Mouse (Mus musculus): ENCODE results near the gene Ttll12. TPM values are rescaled to one million over a fixed set of nuclear protein-coding genes. Genes with fewer than 3 reads are reported as not detected.
A peak's percentile ranks its signal among the peaks of the same experiment; 100 is the strongest.

Gene Ttll12
- total and polyA plus RNA-seq, 2 experiments from 2014 or later = 7.8 to 15.9 TPM

DNA sequence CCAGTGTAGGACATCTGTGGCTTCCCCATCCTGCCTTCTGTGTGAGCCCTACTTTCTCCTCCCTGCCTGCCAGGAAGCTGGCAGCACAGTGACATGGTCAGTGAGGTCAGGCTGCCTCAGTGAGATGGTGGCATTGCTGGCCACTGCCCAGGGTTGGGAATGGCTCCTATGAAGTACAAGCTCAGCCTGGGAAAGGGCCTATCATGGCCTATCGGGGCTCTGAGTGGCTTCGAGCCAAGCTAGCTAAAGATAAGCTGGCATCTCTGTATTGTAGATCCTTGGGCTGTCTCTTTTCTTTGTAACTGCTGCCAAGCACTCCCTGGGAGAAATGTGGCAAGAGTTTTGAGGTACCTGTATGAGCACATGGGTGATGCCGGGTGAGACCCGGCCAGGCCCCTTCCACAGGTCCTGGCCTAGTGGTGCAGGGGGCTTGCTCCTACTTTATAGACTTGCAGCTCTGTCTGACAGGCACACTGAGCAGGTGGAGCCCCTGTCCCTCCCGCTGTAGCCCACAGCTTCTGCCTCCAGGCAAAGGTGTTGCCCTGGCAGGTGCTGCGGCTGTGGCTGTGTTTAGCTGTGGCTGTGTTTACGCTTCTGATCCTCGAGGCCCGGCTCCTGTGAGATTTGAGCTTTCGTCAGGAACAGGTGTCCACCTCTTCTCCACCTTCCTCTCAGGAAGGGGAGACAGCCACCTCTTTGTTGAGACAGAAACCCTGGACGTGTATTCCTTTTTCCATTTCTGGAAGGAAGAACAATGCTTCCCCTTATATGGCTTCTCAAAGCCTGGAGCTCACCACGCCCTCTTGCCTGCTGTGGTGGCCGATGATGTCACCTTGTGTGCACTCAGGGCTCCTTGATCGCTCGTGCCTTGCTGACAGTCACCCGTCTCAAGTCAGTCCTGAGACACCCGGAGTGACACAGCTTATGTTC is 59.7 kb downstream of the Ttll12 start:
- Histone ChIP-seq H3K9ac (replicated peaks; ENCODE audit: low read depth, low read length) (no peak overlapping the region), H3K27ac (ENCODE audit: low read depth) (peak overlapping the region; percentile 85), H3K27me3 (ENCODE audit: control insufficient read depth, insufficient read depth, low read length) (no peaks in the 10 kb centered on the region), H3K4me3 (ENCODE audit: low read depth, low read length) (no peak overlapping the region), H3K4me1 (ENCODE audit: control insufficient read depth, insufficient read depth) (peaks cover 46% of the 10 kb centered on the region), H3K4me2 (ENCODE audit: low read depth, low read length) (no peak overlapping the region; the same call in 1 of the 2 replicates), H3K36me3 (replicated peaks; ENCODE audit: control insufficient read depth, insufficient read depth, low read length) (0 out of 2 replicates have a peak, but pooled peaks cover 5% of the 10 kb centered on the region), H3K9me3 (replicated peaks; ENCODE audit: control insufficient read depth, low read length) (no peaks in the 10 kb centered on the region)
- TF ChIP-seq EP300 (IDR thresholded peaks at IDR 0.05; ENCODE audit: low read depth) (no peak), CTCF (IDR thresholded peaks at IDR 0.05; ENCODE audit: low read depth) (no peak)
- WGBS = 26% methylated on average over 17 of the region's 17 CpGs
- ATAC-seq (ENCODE audit: insufficient read depth, low read depth) = peak; percentile 72
- DNase-seq (ENCODE audit: low spot score) = no peak

DNA sequence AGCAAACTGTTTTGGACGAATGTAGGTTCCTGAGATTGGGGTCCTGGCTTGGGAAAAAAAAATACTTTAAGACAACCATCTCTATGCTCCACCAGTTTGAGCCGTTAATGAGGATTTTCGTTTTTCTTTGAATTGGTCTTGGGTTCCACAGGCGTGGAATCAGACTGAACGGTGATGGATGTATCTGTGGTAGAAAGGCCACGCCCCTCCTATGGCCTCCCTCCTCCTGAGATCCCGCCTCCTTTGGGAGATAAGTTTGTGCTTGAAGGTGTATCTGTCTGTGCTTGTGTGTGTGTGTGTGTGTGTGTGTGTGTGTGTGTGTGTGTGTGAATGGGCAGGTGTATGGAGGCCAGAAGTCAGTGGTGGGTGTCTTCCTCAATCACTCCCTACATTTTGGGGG is 62.4 kb downstream of the Ttll12 start:
- no peak overlapping the region for H3K4me3 ChIP-seq (ENCODE audit: low read depth, low read length)
- ATAC-seq (ENCODE audit: insufficient read depth, low read depth) (no peak), DNase-seq (ENCODE audit: low spot score) (no peak)
- H3K4me2 ChIP-seq (ENCODE audit: low read depth, low read length) = no peak overlapping the region
- H3K36me3 ChIP-seq (replicated peaks; ENCODE audit: control insufficient read depth, insufficient read depth, low read length) = 0 out of 2 replicates have a peak, but pooled peaks cover 5% of the 10 kb centered on the region
- H3K27me3 ChIP-seq (ENCODE audit: control insufficient read depth, insufficient read depth, low read length) = no peaks in the 10 kb centered on the region
- TF ChIP-seq EP300 (IDR thresholded peaks at IDR 0.05; ENCODE audit: low read depth) = no peak
- no peak for TF ChIP-seq CTCF (IDR thresholded peaks at IDR 0.05; ENCODE audit: low read depth)
- no peak overlapping the region for H3K27ac ChIP-seq (ENCODE audit: low read depth)
- peaks cover 57% of the 10 kb centered on the region for H3K4me1 ChIP-seq (ENCODE audit: control insufficient read depth, insufficient read depth)
- H3K9me3 ChIP-seq (replicated peaks; ENCODE audit: control insufficient read depth, low read length) = no peaks in the 10 kb centered on the region
- 80% methylated on average over 7 of the region's 7 CpGs for WGBS
- H3K9ac ChIP-seq (replicated peaks; ENCODE audit: low read depth, low read length) = no peak overlapping the region

DNA sequence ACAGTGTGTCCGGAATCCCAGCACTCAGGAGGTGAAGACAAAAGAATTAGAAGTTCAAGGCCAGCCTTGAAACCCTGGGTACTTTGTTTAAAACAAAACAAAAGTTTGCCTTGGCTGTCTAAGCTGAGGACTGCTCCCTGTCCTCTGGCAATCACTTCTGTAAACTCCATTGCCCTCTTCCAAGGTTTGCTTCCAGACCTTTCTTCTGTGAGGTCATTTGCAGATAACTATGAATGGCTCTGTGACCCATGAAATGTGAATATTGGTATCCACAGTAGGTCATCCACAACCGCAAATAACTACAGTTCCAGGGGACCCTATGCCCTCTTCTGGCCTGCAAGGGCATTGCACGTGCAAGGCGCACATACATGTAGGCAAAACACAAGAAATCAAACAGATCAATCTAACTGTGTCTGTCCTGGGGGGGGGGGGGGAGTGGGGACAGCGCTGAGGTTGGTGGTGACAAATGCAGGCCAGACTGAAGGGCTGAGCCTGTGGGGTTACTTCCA is 62.9 kb downstream of the Ttll12 start:
- 96% methylated on average over 4 of the region's 5 CpGs for WGBS
- Histone ChIP-seq H3K4me2 (ENCODE audit: low read depth, low read length) (no peak overlapping the region), H3K36me3 (replicated peaks; ENCODE audit: control insufficient read depth, insufficient read depth, low read length) (0 out of 2 replicates have a peak, but pooled peaks cover 5% of the 10 kb centered on the region), H3K27ac (ENCODE audit: low read depth) (no peak overlapping the region), H3K4me1 (ENCODE audit: control insufficient read depth, insufficient read depth) (peaks cover 63% of the 10 kb centered on the region), H3K27me3 (ENCODE audit: control insufficient read depth, insufficient read depth, low read length) (no peaks in the 10 kb centered on the region), H3K9me3 (replicated peaks; ENCODE audit: control insufficient read depth, low read length) (no peaks in the 10 kb centered on the region), H3K9ac (replicated peaks; ENCODE audit: low read depth, low read length) (no peak overlapping the region), H3K4me3 (ENCODE audit: low read depth, low read length) (no peak overlapping the region)
- ATAC-seq (ENCODE audit: insufficient read depth, low read depth) = no peak
- DNase-seq (ENCODE audit: low spot score) = no peak
- TF ChIP-seq CTCF (IDR thresholded peaks at IDR 0.05; ENCODE audit: low read depth) (peak; percentile 28), EP300 (IDR thresholded peaks at IDR 0.05; ENCODE audit: low read depth) (no peak)

DNA sequence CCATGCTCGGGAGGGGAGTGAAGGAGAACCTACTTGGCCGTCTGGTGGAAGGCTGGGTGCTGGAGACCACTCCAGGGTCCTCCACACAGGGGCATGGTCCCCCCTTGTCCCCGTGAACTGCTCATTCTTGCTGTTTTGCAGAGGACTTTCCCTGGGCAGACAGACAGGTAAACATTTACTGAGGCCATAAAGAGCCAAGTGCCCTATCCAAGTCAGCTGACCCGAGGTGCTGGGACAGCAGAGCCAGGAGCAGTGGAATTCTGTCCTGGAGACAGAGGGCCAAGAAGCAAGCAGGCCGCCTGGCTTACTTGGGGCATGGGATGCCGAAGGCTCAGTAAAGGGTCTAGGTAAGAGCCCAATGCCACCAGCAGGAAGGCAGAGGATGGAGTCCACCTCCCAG is 64.3 kb downstream of the Ttll12 start:
- Histone ChIP-seq H3K4me2 (ENCODE audit: low read depth, low read length) (no peak overlapping the region), H3K9ac (replicated peaks; ENCODE audit: low read depth, low read length) (no peak overlapping the region)

DNA sequence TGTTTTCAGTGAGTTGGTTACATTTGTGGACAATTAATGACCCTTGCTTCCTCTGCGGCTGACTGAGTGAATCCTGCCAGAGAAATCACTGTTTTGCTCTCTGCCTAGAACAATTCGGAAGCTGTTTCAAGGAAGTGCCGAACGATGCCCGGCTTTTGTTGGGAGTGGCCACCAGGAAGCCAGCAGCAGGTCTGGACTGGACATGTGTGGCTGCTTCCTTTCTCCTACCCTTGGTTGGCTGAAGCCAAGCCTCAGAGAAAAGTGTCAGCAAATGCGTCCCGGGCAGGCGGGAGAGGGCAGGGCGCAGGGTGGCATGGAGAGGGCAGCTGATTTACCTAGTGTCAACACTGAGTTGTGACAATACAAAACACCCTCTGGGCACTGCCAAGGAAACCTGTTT is 64.7 kb downstream of the Ttll12 start:
- Histone ChIP-seq H3K4me2 (ENCODE audit: low read depth, low read length) (no peak overlapping the region), H3K27me3 (ENCODE audit: control insufficient read depth, insufficient read depth, low read length) (no peaks in the 10 kb centered on the region), H3K4me1 (ENCODE audit: control insufficient read depth, insufficient read depth) (peaks cover 60% of the 10 kb centered on the region), H3K9me3 (replicated peaks; ENCODE audit: control insufficient read depth, low read length) (no peaks in the 10 kb centered on the region), H3K27ac (ENCODE audit: low read depth) (peak overlapping the region; percentile 72), H3K36me3 (replicated peaks; ENCODE audit: control insufficient read depth, insufficient read depth, low read length) (0 out of 2 replicates have a peak, but pooled peaks cover 5% of the 10 kb centered on the region), H3K4me3 (ENCODE audit: low read depth, low read length) (no peak overlapping the region), H3K9ac (replicated peaks; ENCODE audit: low read depth, low read length) (no peak overlapping the region)
- TF ChIP-seq EP300 (IDR thresholded peaks at IDR 0.05; ENCODE audit: low read depth) (no peak), CTCF (IDR thresholded peaks at IDR 0.05; ENCODE audit: low read depth) (no peak)
- 66% methylated on average over 9 of the region's 9 CpGs for WGBS
- ATAC-seq (ENCODE audit: insufficient read depth, low read depth) = no peak
- no peak for DNase-seq (ENCODE audit: low spot score)

More for the DNA sequence above, 64.3 kb downstream of the Ttll12 start:
- Histone ChIP-seq H3K9me3 (replicated peaks; ENCODE audit: control insufficient read depth, low read length) (no peaks in the 10 kb centered on the region), H3K27me3 (ENCODE audit: control insufficient read depth, insufficient read depth, low read length) (no peaks in the 10 kb centered on the region), H3K4me3 (ENCODE audit: low read depth, low read length) (no peak overlapping the region), H3K4me1 (ENCODE audit: control insufficient read depth, insufficient read depth) (peaks cover 60% of the 10 kb centered on the region), H3K36me3 (replicated peaks; ENCODE audit: control insufficient read depth, insufficient read depth, low read length) (0 out of 2 replicates have a peak, but pooled peaks cover 5% of the 10 kb centered on the region), H3K27ac (ENCODE audit: low read depth) (peak overlapping the region; percentile 72)
- no peak for ATAC-seq (ENCODE audit: insufficient read depth, low read depth)
- TF ChIP-seq CTCF (IDR thresholded peaks at IDR 0.05; ENCODE audit: low read depth) (no peak), EP300 (IDR thresholded peaks at IDR 0.05; ENCODE audit: low read depth) (no peak)
- WGBS = 77% methylated on average over 6 of the region's 6 CpGs
- no peak for DNase-seq (ENCODE audit: low spot score)
